Mouse (Mus musculus): ENCODE measurements around the gene Lcp2.

- TF ChIP-seq USF1 (IDR thresholded peaks at IDR 0.05; ENCODE audit: low read depth, low read length) (no peak), ZNF384 (IDR thresholded peaks at IDR 0.05; ENCODE audit: low read depth, low read length) (no peak), POLR2A (IDR thresholded peaks at IDR 0.05; ENCODE audit: low read depth, low read length) (no peak), NELFE (IDR thresholded peaks at IDR 0.05; ENCODE audit: low read depth, low read length) (no peak), GABPA (IDR thresholded peaks at IDR 0.05; ENCODE audit: insufficient replicate concordance, low read depth, low read length) (no peak), EP300 (IDR thresholded peaks at IDR 0.05; ENCODE audit: low read length) (no peak), CTCF (conservative IDR thresholded peaks at IDR 0.05 in 1 of 2, IDR thresholded peaks at IDR 0.05 in 1 of 2; ENCODE audit: low read depth in 2 of 2, low read length in 2 of 2) (no peak), MAZ (IDR thresholded peaks at IDR 0.05; ENCODE audit: low read depth, low read length) (no peak), MAX (IDR thresholded peaks at IDR 0.05; ENCODE audit: low read length) (no peak), TCF12 (IDR thresholded peaks at IDR 0.05; ENCODE audit: low read depth, low read length) (no peak), CHD1 (IDR thresholded peaks at IDR 0.05; ENCODE audit: low read depth, low read length) (no peak)
These were observed 16.5 kb downstream of the Lcp2 start for GRCm38 (mm10) chr11:34063257-34063656.
